Comparison of ENCODE assay signal across 8 mouse cellular contexts in genomic region chr9:21691862-21692261, GRCm38 (mm10). TPM values are rescaled to one million over a fixed set of nuclear protein-coding genes. Genes with fewer than 3 reads are reported as not detected.
A peak's percentile ranks its signal among the peaks of the same experiment; 100 is the strongest.
DNase-seq lines count a peak whose midpoint lies in the region; ATAC-seq lines count a peak whose summit lies in the region.
"Had no signal": no experiment of that assay in that cellular context is flagged by ENCODE, and none has a peak within 500 bp of the region (broad histone marks: within the 10 kb centered on the region; RNA-seq: fewer than 3 reads in every experiment).

No protein-coding gene starts in this region.

- WGBS in kidney, embryonic 14.5 days = 60% methylated on average over 2 of the region's 2 CpGs
- 48% methylated on average over 2 of the region's 2 CpGs for WGBS in intestine, embryonic 15.5 days

- H3K27ac ChIP-seq in kidney, embryonic 14.5 days (ENCODE audit: low read depth, low read length) = no peak overlapping the region
- no peak overlapping the region for H3K27ac ChIP-seq in intestine, embryonic 15.5 days

- no peak for DNase-seq in kidney, adult 18-20 months
- peak; percentile 28 for DNase-seq in ES-CJ7 (ENCODE audit: low read depth, low spot score)
- peak; percentile 65 for DNase-seq in brain, adult 2 months (ENCODE audit: low read depth, low spot score)
- peak; percentile 75 for DNase-seq in retina, embryonic 14.5 days (ENCODE audit: low spot score)
- no peak for DNase-seq in frontal cortex, postnatal 10 days (ENCODE audit: low spot score in 2 of 2)

- H3K4me3 ChIP-seq in kidney, embryonic 14.5 days (ENCODE audit: low read length) = no peak overlapping the region
- no peak overlapping the region for H3K4me3 ChIP-seq in intestine, embryonic 15.5 days (replicated peaks)
- H3K4me3 ChIP-seq: myocyte had no signal

- no peak overlapping the region for H3K4me2 ChIP-seq in kidney, embryonic 14.5 days (replicated peaks; ENCODE audit: low read depth, low read length)
- H3K4me2 ChIP-seq in intestine, embryonic 15.5 days (replicated peaks) = no peak overlapping the region

- no peak overlapping the region for H3K9ac ChIP-seq in kidney, embryonic 14.5 days (ENCODE audit: low read depth, low read length)
- H3K9ac ChIP-seq in intestine, embryonic 15.5 days = no peak overlapping the region

- ATAC-seq in kidney, embryonic 14.5 days (ENCODE audit: low FRiP score, low TSS enrichment) = peak; percentile 39; the same call in 1 of the 2 replicates
- ATAC-seq in intestine, embryonic 15.5 days = 0 out of 2 replicates have a peak, but pooled peaks have one; percentile 29

- H3K27me3 ChIP-seq in kidney, embryonic 14.5 days (ENCODE audit: control insufficient read depth, insufficient read depth, low read length) = no peaks in the 10 kb centered on the region
- H3K27me3 ChIP-seq in intestine, embryonic 15.5 days (replicated peaks) = no peaks in the 10 kb centered on the region

- no peaks in the 10 kb centered on the region for H3K9me3 ChIP-seq in kidney, embryonic 14.5 days (ENCODE audit: control insufficient read depth, low read length)
- no peaks in the 10 kb centered on the region for H3K9me3 ChIP-seq in intestine, embryonic 15.5 days

- no peaks in the 10 kb centered on the region for H3K4me1 ChIP-seq in kidney, embryonic 14.5 days (ENCODE audit: control insufficient read depth, insufficient read depth, low read length)
- H3K4me1 ChIP-seq in intestine, embryonic 15.5 days (replicated peaks) = no peaks in the 10 kb centered on the region

- H3K36me3 ChIP-seq in kidney, embryonic 14.5 days (ENCODE audit: control insufficient read depth, insufficient read depth, low read length) = peaks cover 88% of the 10 kb centered on the region
- H3K36me3 ChIP-seq in intestine, embryonic 15.5 days = peaks cover 22% of the 10 kb centered on the region

RNA-seq across cellular contexts. Expression of gene Ldlr, which starts 31.4 kb away (rescaled TPM):
- polyA plus RNA-seq in kidney, embryonic 14.5 days (2014; fragmentation: Nextera tagmentation; extraction: Ambion mirVana) = 13.2 and 15.8 TPM in 2 replicates
- 76.7 and 81.2 TPM in 2 replicates for polyA plus RNA-seq in intestine, embryonic 15.5 days (2015; fragmentation: Nextera tagmentation; extraction: Ambion mirVana)

Comparison
In these comparisons a context has a peak if more than half of its experiments do, and no peak if none do; other contexts are left out.
1. DNase-seq: peak in ES-CJ7 (single experiment), brain, adult 2 months (single experiment) and retina, embryonic 14.5 days (single experiment); none in kidney, adult 18-20 months (single experiment) and frontal cortex, postnatal 10 days (0 of 2).